Mouse (Mus musculus): ENCODE results near the gene Hist1h1e. TPM values are rescaled to one million over a fixed set of nuclear protein-coding genes. Genes with fewer than 3 reads are reported as not detected.

Hist1h1e gene
- polyA plus RNA-seq, 1 experiment = 54.3 TPM

DNA sequence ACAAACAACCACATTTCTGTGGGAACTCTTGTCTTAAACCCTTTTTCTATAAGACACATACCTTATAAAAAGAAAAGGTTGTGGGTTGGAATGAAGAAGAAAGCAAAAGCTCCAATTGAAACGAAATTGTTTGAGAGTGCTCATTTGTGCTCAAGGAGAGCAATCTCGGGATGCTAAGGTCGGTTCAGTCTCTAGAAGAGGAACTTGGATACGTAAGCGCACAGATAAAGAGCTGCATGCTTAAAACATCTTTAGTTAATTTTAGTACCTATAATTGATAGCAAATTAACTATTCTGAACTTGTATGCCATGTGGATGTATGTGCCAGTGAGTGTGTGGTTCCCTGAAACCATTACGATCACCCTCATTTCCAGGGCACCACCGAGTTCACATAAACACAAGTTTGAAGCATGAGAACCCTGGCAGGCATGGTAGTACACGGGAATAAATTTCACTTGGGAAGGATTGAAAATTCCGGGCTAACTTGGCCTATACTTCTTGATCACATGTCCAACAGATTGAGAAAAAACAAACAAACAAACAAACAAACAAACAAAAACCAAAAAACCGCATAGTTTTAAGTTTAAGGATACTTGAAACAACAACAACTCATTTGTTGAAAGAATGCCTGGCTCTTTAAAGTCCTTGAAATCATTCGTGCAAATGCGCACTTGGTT lies 2.2 kb downstream of the Hist1h1e start:
- Histone ChIP-seq H3K4me1 (ENCODE audit: control insufficient read depth, insufficient read depth, low read length) (peaks cover 1% of the 10 kb centered on the region; the same call in 1 of the 2 replicates), H3K4me3 (replicated peaks; ENCODE audit: control insufficient read depth, low read depth, low read length) (peak overlapping the region; percentile 68), H3K27ac (ENCODE audit: control insufficient read depth, insufficient read depth, low read depth, low read length, poor library complexity) (peak overlapping the region; percentile 98)
- 20% methylated on average over 12 of the region's 12 CpGs for WGBS
- no peak for TF ChIP-seq CTCF (IDR thresholded peaks at IDR 0.05; ENCODE audit: control insufficient read depth, insufficient read depth, low read length)
- no peak for TF ChIP-seq POLR2A (IDR thresholded peaks at IDR 0.05; ENCODE audit: borderline replicate concordance, control insufficient read depth, low read depth, low read length)

DNA sequence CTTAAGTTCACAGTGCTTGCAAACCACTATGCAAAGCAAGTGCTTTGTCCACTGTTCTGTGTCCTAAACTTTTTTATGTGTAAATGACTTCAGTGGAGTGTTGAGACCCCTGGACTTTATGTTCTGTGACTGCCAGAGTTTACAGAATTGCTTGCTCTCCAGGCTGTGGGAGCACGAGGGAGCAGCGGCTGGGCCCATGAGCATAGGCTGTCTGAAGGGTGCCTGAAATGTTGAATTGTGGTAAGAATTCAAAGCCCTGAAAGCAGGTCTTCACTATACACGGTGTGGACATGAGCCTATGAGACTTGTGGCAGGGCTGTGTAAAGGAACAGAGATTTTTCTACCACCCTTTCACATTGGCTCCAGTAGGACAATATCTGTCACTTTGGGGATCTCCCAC lies 10.7 kb downstream of the Hist1h1e start:
- Histone ChIP-seq H3K4me3 (replicated peaks; ENCODE audit: control insufficient read depth, low read depth, low read length) (no peak overlapping the region), H3K27ac (ENCODE audit: control insufficient read depth, insufficient read depth, low read depth, low read length, poor library complexity) (no peak overlapping the region), H3K4me1 (ENCODE audit: control insufficient read depth, insufficient read depth, low read length) (no peaks in the 10 kb centered on the region; the same call in 1 of the 2 replicates)
- WGBS = 92% methylated on average over 3 of the region's 3 CpGs
- TF ChIP-seq CTCF (IDR thresholded peaks at IDR 0.05; ENCODE audit: control insufficient read depth, insufficient read depth, low read length) (no peak), POLR2A (IDR thresholded peaks at IDR 0.05; ENCODE audit: borderline replicate concordance, control insufficient read depth, low read depth, low read length) (no peak)

DNA sequence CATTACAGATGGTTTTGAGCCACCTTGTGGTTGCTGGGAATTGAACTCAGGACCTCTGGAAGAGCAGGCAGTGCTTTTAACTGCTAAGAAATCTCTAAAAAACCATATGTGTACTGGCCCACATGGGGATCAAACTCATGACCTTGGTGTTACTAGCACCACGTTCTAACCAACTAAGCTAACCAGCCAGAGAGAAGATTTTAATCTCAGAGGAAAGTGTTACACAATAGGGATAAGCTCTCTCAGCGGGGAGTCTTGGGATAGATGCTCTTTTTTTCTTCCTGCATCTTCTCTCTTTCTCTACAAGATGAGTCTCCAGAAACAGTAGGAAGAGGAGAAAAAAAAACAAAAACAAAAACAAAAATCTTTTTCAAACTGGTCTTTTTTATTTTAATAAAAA lies 12.0 kb downstream of the Hist1h1e start:
- 48% methylated on average over 2 of the region's 2 CpGs for WGBS
- Histone ChIP-seq H3K4me3 (replicated peaks; ENCODE audit: control insufficient read depth, low read depth, low read length) (no peak overlapping the region), H3K27ac (ENCODE audit: control insufficient read depth, insufficient read depth, low read depth, low read length, poor library complexity) (no peak overlapping the region), H3K4me1 (ENCODE audit: control insufficient read depth, insufficient read depth, low read length) (no peaks in the 10 kb centered on the region; the same call in 1 of the 2 replicates)
- TF ChIP-seq POLR2A (IDR thresholded peaks at IDR 0.05; ENCODE audit: borderline replicate concordance, control insufficient read depth, low read depth, low read length) (no peak), CTCF (IDR thresholded peaks at IDR 0.05; ENCODE audit: control insufficient read depth, insufficient read depth, low read length) (no peak)

- Histone ChIP-seq H3K27ac (ENCODE audit: control insufficient read depth, insufficient read depth, low read depth, low read length, poor library complexity) (peak overlapping the region; percentile 51; the same call in 1 of the 2 replicates), H3K4me3 (replicated peaks; ENCODE audit: control insufficient read depth, low read depth, low read length) (no peak overlapping the region), H3K4me1 (ENCODE audit: control insufficient read depth, insufficient read depth, low read length) (no peaks in the 10 kb centered on the region; the same call in 1 of the 2 replicates)
- TF ChIP-seq CTCF (IDR thresholded peaks at IDR 0.05; ENCODE audit: control insufficient read depth, insufficient read depth, low read length) = no peak
These were observed 12.5 kb downstream of the Hist1h1e start for GRCm38 (mm10) chr13:23609844-23610243.

DNA sequence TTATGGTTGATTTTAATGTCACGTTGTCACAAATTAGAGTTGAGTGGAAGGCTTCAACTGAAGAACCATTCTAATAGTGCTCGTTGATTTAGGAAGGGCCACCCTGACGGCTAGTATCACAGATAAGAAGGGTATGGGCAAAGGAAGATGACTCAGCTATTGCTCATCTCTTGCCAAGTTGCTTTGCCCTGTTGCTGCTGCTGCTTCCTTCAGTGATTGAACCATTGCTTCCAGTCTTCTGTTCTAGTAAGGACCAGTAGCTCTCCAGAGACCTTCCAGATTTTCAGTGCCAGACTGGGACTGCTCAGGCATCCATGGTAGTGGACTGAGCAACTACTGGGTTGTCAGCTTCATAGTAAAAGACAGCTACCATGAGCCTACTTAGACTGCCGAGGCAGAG lies 13.1 kb downstream of the Hist1h1e start:
- H3K27ac ChIP-seq (ENCODE audit: control insufficient read depth, insufficient read depth, low read depth, low read length, poor library complexity) = no peak overlapping the region

GRCm38 (mm10) chr13:23605052-23605451 lies 17.3 kb downstream of the Hist1h1e start:
- no peak for TF ChIP-seq CTCF (IDR thresholded peaks at IDR 0.05; ENCODE audit: control insufficient read depth, insufficient read depth, low read length)
- TF ChIP-seq POLR2A (IDR thresholded peaks at IDR 0.05; ENCODE audit: borderline replicate concordance, control insufficient read depth, low read depth, low read length) = no peak
- no peak overlapping the region for H3K27ac ChIP-seq (ENCODE audit: control insufficient read depth, insufficient read depth, low read depth, low read length, poor library complexity)
- whole genome bisulfite sequencing = 89% methylated on average over 3 of the region's 3 CpGs
- H3K4me1 ChIP-seq (ENCODE audit: control insufficient read depth, insufficient read depth, low read length) = no peaks in the 10 kb centered on the region; the same call in 1 of the 2 replicates
- H3K4me3 ChIP-seq (replicated peaks; ENCODE audit: control insufficient read depth, low read depth, low read length) = no peak overlapping the region

More for the DNA sequence above, 13.1 kb downstream of the Hist1h1e start:
- no peak overlapping the region for H3K4me3 ChIP-seq (replicated peaks; ENCODE audit: control insufficient read depth, low read depth, low read length)
- H3K4me1 ChIP-seq (ENCODE audit: control insufficient read depth, insufficient read depth, low read length) = no peaks in the 10 kb centered on the region; the same call in 1 of the 2 replicates
- WGBS = 38% methylated on average over 4 of the region's 4 CpGs
- no peak for TF ChIP-seq POLR2A (IDR thresholded peaks at IDR 0.05; ENCODE audit: borderline replicate concordance, control insufficient read depth, low read depth, low read length)
- TF ChIP-seq CTCF (IDR thresholded peaks at IDR 0.05; ENCODE audit: control insufficient read depth, insufficient read depth, low read length) = no peak

- 89% methylated on average over 3 of the region's 3 CpGs for WGBS
- no peaks in the 10 kb centered on the region; the same call in 1 of the 2 replicates for H3K4me1 ChIP-seq (ENCODE audit: control insufficient read depth, insufficient read depth, low read length)
- no peak overlapping the region for H3K27ac ChIP-seq (ENCODE audit: control insufficient read depth, insufficient read depth, low read depth, low read length, poor library complexity)
- no peak overlapping the region for H3K4me3 ChIP-seq (replicated peaks; ENCODE audit: control insufficient read depth, low read depth, low read length)
- TF ChIP-seq CTCF (IDR thresholded peaks at IDR 0.05; ENCODE audit: control insufficient read depth, insufficient read depth, low read length) (no peak), POLR2A (IDR thresholded peaks at IDR 0.05; ENCODE audit: borderline replicate concordance, control insufficient read depth, low read depth, low read length) (no peak)
These were observed 17.9 kb downstream of the Hist1h1e start for GRCm38 (mm10) chr13:23604452-23604851.

DNA sequence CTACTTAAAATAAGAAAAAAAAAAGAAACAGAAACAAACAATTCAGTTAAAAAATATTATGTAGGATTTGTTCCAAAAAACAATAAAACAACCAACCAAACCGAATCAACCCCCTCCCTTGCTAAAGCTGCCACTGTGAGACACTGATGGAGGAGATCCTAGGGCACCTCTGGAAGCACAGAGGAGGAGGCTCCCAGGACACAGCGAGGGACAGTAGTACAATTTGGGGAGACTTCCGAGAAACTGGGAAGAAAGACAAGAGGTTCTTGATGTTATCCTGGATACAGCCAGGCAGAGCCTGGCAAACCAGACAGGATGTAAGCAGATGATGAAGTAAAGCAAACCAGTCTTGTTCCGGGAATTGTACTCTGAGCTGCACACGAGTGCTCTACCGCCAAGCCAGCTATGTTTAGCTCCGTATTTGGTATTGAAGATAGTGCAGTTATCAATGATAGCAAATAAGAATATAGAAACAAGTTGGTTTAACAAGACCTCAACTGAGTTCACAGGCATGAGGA lies 19.1 kb downstream of the Hist1h1e start:
- no peak overlapping the region for H3K4me3 ChIP-seq (replicated peaks; ENCODE audit: control insufficient read depth, low read depth, low read length)
- no peak overlapping the region for H3K27ac ChIP-seq (ENCODE audit: control insufficient read depth, insufficient read depth, low read depth, low read length, poor library complexity)
- 57% methylated on average over 7 of the region's 7 CpGs for WGBS
- H3K4me1 ChIP-seq (ENCODE audit: control insufficient read depth, insufficient read depth, low read length) = no peaks in the 10 kb centered on the region; the same call in 1 of the 2 replicates
- TF ChIP-seq CTCF (IDR thresholded peaks at IDR 0.05; ENCODE audit: control insufficient read depth, insufficient read depth, low read length) (no peak), POLR2A (IDR thresholded peaks at IDR 0.05; ENCODE audit: borderline replicate concordance, control insufficient read depth, low read depth, low read length) (no peak)

Data from bone marrow, adult 2 months (tissue).